Mouse (Mus musculus): Measurements from ENCODE around the gene Klb. TPM values are rescaled to one million over a fixed set of nuclear protein-coding genes. Genes with fewer than 3 reads are reported as not detected.
"Not testable (repeated sequence)": the region's sequence is repeated elsewhere in the genome, so short reads cannot be mapped to it uniquely, and the experiment has no call there.

The Klb gene
- 0.15 TPM in 1 of 2 replicates, not detected in the other for polyA plus RNA-seq (2016; fragmentation: Nextera tagmentation; extraction: Ambion mirVana)

DNA sequence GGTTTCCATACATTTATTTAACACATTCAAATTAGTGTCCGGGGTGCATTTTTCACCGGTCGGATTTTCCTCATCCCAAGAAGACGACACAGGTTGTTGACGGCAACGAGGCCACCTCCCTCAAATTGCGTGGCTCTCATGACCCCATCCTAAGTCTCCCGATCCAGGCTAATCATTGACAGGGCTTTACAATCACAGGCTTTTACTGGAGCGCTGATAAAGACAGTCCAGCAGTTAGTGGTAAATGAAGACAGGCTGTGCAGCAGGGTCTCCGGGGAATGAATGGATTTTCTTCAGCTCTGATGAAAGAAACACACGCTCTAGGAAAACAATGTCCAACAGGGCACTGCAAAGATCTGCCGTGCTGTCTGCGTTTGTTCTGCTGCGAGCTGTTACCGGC is at the start of gene Klb:
Gene Klb, plus strand, starts transcription at position 147 of the 400 bp plus-strand sequence.
- Histone ChIP-seq H3K4me2 (peak within 1 kb of the TSS; percentile 61), H3K4me1 (replicated peaks) (no peaks in the 10 kb centered on the region), H3K27ac (ENCODE audit: poor library complexity, severe bottlenecking) (no peak within 1 kb of the TSS), H3K36me3 (no peaks in the 10 kb centered on the region), H3K9me3 (replicated peaks) (no peaks in the 10 kb centered on the region), H3K4me3 (peak within 1 kb of the TSS; percentile 10), H3K9ac (peak within 1 kb of the TSS; percentile 33; the same call in 1 of the 2 replicates), H3K27me3 (replicated peaks) (no peaks in the 10 kb centered on the region)
- WGBS = 42% methylated on average over 15 of the region's 15 CpGs
- ATAC-seq (ENCODE audit: insufficient number of reproducible peaks, low FRiP score) = no peak

GRCm38 (mm10) chr5:65299623-65300022 is 48.5 kb upstream of the Klb start:
- WGBS = 86% methylated on average over 1 of the region's 1 CpGs
- H3K4me1 ChIP-seq (replicated peaks); H3K9me3 ChIP-seq (replicated peaks); H3K4me2 ChIP-seq; H3K27me3 ChIP-seq (replicated peaks); H3K27ac ChIP-seq (ENCODE audit: poor library complexity, severe bottlenecking); H3K9ac ChIP-seq; ATAC-seq (ENCODE audit: insufficient number of reproducible peaks, low FRiP score); H3K4me3 ChIP-seq: not testable (repeated sequence)
- H3K36me3 ChIP-seq = peaks cover 61% of the 10 kb centered on the region

DNA sequence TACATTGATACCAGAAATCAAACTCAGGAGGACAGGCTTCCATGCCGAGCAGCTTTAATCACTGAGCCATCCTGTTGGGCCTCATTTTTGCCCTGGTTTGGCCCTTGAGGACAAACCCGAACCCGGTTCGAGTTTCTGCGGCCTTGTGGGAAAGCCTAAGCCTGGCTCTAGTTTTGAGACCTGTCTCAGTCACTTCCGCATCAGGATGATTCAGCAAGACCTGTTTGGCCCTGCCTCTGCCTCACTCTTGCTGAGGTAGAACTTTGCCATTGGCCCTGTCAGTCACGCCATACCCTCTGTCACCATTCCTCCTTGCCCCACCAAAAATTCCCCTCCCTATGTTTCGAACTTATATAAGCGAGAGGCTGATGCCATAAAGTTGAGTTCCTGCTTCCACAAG is 48.0 kb upstream of the Klb start:
- Histone ChIP-seq H3K36me3 (peaks cover 60% of the 10 kb centered on the region), H3K27me3 (replicated peaks) (no peaks in the 10 kb centered on the region), H3K9ac (no peak overlapping the region), H3K4me2 (no peak overlapping the region), H3K9me3 (replicated peaks) (no peaks in the 10 kb centered on the region), H3K4me1 (replicated peaks) (no peaks in the 10 kb centered on the region), H3K27ac (ENCODE audit: poor library complexity, severe bottlenecking) (no peak overlapping the region), H3K4me3 (no peak overlapping the region)
- 89% methylated on average over 9 of the region's 9 CpGs for WGBS
- no peak for ATAC-seq (ENCODE audit: insufficient number of reproducible peaks, low FRiP score)

DNA sequence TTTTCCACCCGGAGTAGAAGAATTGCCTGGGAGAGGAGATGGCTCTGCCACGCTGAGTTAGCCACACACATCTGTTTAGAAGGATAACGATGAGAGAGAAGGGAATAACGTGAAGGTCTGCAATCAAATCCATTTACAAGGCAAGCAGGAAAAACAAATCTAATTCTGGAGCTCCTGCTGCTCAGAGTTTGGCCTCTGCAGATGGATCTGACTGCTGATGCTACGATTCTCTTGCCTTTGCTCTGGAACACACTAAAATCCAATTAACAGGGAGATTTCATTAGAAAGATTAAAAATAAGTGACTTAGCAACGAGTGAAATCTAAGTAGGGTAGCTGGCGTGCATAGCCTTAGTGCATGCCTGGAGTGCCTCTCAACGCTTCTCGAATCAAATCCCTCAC is 42.6 kb upstream of the Klb start:
- ATAC-seq (ENCODE audit: insufficient number of reproducible peaks, low FRiP score) = no peak
- no peak overlapping the region for H3K4me2 ChIP-seq
- peaks cover 49% of the 10 kb centered on the region for H3K36me3 ChIP-seq
- H3K9ac ChIP-seq = no peak overlapping the region
- no peak overlapping the region for H3K4me3 ChIP-seq
- no peaks in the 10 kb centered on the region for H3K4me1 ChIP-seq (replicated peaks)
- no peaks in the 10 kb centered on the region for H3K9me3 ChIP-seq (replicated peaks)
- H3K27me3 ChIP-seq (replicated peaks) = no peaks in the 10 kb centered on the region
- H3K27ac ChIP-seq (ENCODE audit: poor library complexity, severe bottlenecking) = no peak overlapping the region
- 79% methylated on average over 9 of the region's 9 CpGs for WGBS

- Histone ChIP-seq H3K4me1 (replicated peaks) (no peaks in the 10 kb centered on the region), H3K27ac (ENCODE audit: poor library complexity, severe bottlenecking) (no peak overlapping the region), H3K4me3 (no peak overlapping the region), H3K9me3 (replicated peaks) (no peaks in the 10 kb centered on the region), H3K27me3 (replicated peaks) (no peaks in the 10 kb centered on the region), H3K9ac (no peak overlapping the region), H3K36me3 (peaks cover 54% of the 10 kb centered on the region), H3K4me2 (no peak overlapping the region)
- no peak for ATAC-seq (ENCODE audit: insufficient number of reproducible peaks, low FRiP score)
- 94% methylated on average over 7 of the region's 7 CpGs for WGBS
Measured at GRCm38 (mm10) chr5:65308208-65308607, 39.9 kb upstream of the Klb start.

- H3K27ac ChIP-seq (ENCODE audit: poor library complexity, severe bottlenecking) = no peak overlapping the region
- 88% methylated on average over 3 of the region's 3 CpGs for WGBS
- no peaks in the 10 kb centered on the region for H3K27me3 ChIP-seq (replicated peaks)
- H3K4me2 ChIP-seq = no peak overlapping the region
- no peak overlapping the region for H3K4me3 ChIP-seq
- no peak for ATAC-seq (ENCODE audit: insufficient number of reproducible peaks, low FRiP score)
- H3K9ac ChIP-seq = no peak overlapping the region
- H3K36me3 ChIP-seq = peaks cover 52% of the 10 kb centered on the region
- no peaks in the 10 kb centered on the region for H3K9me3 ChIP-seq (replicated peaks)
- H3K4me1 ChIP-seq (replicated peaks) = no peaks in the 10 kb centered on the region
Measured at GRCm38 (mm10) chr5:65308866-65309265, 39.2 kb upstream of the Klb start.

GRCm38 (mm10) chr5:65319176-65319575 is 28.9 kb upstream of the Klb start:
- Histone ChIP-seq H3K36me3 (peaks cover 47% of the 10 kb centered on the region), H3K4me3 (no peak overlapping the region), H3K4me2 (no peak overlapping the region), H3K4me1 (replicated peaks) (no peaks in the 10 kb centered on the region), H3K9me3 (replicated peaks) (no peaks in the 10 kb centered on the region), H3K27ac (ENCODE audit: poor library complexity, severe bottlenecking) (no peak overlapping the region), H3K9ac (no peak overlapping the region), H3K27me3 (replicated peaks) (no peaks in the 10 kb centered on the region)
- no peak for ATAC-seq (ENCODE audit: insufficient number of reproducible peaks, low FRiP score)
- 80% methylated on average over 9 of the region's 9 CpGs for WGBS

DNA sequence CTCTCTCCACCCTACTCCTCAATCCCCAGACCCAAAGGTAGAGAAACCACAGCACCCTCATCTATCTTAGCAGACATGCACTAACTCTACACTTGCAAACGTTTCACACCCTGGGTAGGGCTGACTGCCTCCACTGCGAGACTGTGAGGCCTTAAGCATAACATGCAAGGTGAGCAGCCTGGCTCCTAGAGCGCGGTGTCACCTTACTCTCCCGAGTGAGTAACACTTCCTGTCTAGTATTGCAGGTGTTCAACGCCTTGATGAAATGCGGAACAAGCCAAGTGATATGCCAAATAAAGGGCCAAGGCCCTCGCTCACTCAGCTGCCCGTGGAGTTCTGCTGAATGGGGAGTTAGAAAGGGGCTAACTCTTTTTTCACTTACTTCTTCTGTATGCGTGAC is 25.9 kb upstream of the Klb start:
- Histone ChIP-seq H3K36me3 (peaks cover 22% of the 10 kb centered on the region), H3K4me2 (no peak overlapping the region), H3K4me1 (replicated peaks) (peaks cover 8% of the 10 kb centered on the region), H3K9ac (no peak overlapping the region), H3K4me3 (no peak overlapping the region), H3K27ac (ENCODE audit: poor library complexity, severe bottlenecking) (no peak overlapping the region), H3K27me3 (replicated peaks) (no peaks in the 10 kb centered on the region), H3K9me3 (replicated peaks) (no peaks in the 10 kb centered on the region)
- no peak for ATAC-seq (ENCODE audit: insufficient number of reproducible peaks, low FRiP score)
- 78% methylated on average over 10 of the region's 10 CpGs for WGBS

DNA sequence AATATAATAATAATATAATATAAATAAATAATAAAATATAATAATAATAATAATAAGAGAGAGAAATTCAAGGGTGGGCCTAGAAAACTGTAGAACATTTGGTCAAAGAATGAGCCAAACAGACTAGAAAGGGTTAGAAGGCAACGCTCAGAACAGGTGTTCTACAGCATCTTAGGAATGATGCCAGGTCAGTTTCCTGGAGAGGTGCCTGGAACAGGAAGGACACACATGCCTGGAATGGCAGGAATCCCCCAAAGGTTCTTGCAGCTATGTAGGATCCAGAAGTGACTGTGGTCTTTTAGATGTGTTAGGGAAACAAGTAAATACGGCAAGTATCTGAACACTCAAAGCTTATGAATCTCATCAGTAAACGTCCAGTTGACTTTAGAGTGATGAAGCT is 23.8 kb upstream of the Klb start:
- H3K27me3 ChIP-seq (replicated peaks) = no peaks in the 10 kb centered on the region
- H3K27ac ChIP-seq (ENCODE audit: poor library complexity, severe bottlenecking) = no peak overlapping the region
- H3K9me3 ChIP-seq (replicated peaks) = no peaks in the 10 kb centered on the region
- no peak overlapping the region for H3K4me3 ChIP-seq
- no peak overlapping the region for H3K4me2 ChIP-seq
- H3K9ac ChIP-seq = no peak overlapping the region
- no peak for ATAC-seq (ENCODE audit: insufficient number of reproducible peaks, low FRiP score)
- H3K36me3 ChIP-seq = peaks cover 8% of the 10 kb centered on the region
- peaks cover 14% of the 10 kb centered on the region for H3K4me1 ChIP-seq (replicated peaks)
- 91% methylated on average over 3 of the region's 3 CpGs for WGBS

- Histone ChIP-seq H3K9me3 (replicated peaks) (no peaks in the 10 kb centered on the region), H3K4me1 (replicated peaks) (peaks cover 14% of the 10 kb centered on the region), H3K27me3 (replicated peaks) (no peaks in the 10 kb centered on the region), H3K9ac (no peak overlapping the region), H3K36me3 (peaks cover 8% of the 10 kb centered on the region; the same call in 1 of the 2 replicates), H3K4me2 (no peak overlapping the region), H3K4me3 (no peak overlapping the region), H3K27ac (ENCODE audit: poor library complexity, severe bottlenecking) (no peak overlapping the region)
- 83% methylated on average over 3 of the region's 3 CpGs for WGBS
- ATAC-seq (ENCODE audit: insufficient number of reproducible peaks, low FRiP score) = no peak
Measured at GRCm38 (mm10) chr5:65324758-65325355, 23.3 kb upstream of the Klb start.

- H3K27me3 ChIP-seq (replicated peaks) = no peaks in the 10 kb centered on the region
- peaks cover 8% of the 10 kb centered on the region; the same call in 1 of the 2 replicates for H3K36me3 ChIP-seq
- H3K4me2 ChIP-seq = peak overlapping the region; percentile 40
- ATAC-seq (ENCODE audit: insufficient number of reproducible peaks, low FRiP score) = no peak
- peaks cover 14% of the 10 kb centered on the region for H3K4me1 ChIP-seq (replicated peaks)
- peak overlapping the region; percentile 68 for H3K27ac ChIP-seq (ENCODE audit: poor library complexity, severe bottlenecking)
- WGBS = 62% methylated on average over 5 of the region's 5 CpGs
- H3K9ac ChIP-seq = peak overlapping the region; percentile 46
- no peaks in the 10 kb centered on the region for H3K9me3 ChIP-seq (replicated peaks)
- H3K4me3 ChIP-seq = no peak overlapping the region
Measured at GRCm38 (mm10) chr5:65326212-65326611, 21.9 kb upstream of the Klb start.

DNA sequence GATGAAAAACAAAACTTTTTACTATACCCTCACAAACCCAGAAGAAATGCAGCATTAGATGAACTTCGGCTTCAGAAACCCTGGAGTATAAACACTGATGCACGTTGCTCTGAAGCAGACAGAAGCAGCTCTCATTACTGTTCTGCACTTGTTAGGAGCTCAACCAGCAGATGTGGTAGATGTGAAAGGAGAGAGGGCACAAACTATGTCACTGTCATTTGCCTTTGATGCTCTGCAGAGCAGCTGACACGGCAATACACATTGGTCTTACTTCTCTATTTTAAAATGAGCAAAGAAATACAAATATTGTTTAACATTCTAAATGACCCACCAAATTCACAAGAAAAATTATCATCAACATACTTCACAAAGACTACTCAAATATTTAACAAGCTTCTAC is 18.1 kb upstream of the Klb start:
- H3K4me2 ChIP-seq = no peak overlapping the region
- H3K27me3 ChIP-seq (replicated peaks) = no peaks in the 10 kb centered on the region
- peaks cover 10% of the 10 kb centered on the region for H3K36me3 ChIP-seq
- no peak overlapping the region for H3K27ac ChIP-seq (ENCODE audit: poor library complexity, severe bottlenecking)
- no peak for ATAC-seq (ENCODE audit: insufficient number of reproducible peaks, low FRiP score)
- 76% methylated on average over 3 of the region's 3 CpGs for WGBS
- H3K9ac ChIP-seq = no peak overlapping the region
- 0 out of 2 replicates have a peak, but pooled peaks cover 2% of the 10 kb centered on the region for H3K9me3 ChIP-seq (replicated peaks)
- no peak overlapping the region for H3K4me3 ChIP-seq
- peaks cover 13% of the 10 kb centered on the region for H3K4me1 ChIP-seq (replicated peaks)

All from heart, embryonic 12.5 days (tissue).